Mouse (Mus musculus) kidney, embryonic 15.5 days (tissue): ENCODE measurements around the gene Rnf113a2. TPM values are rescaled to one million over a fixed set of nuclear protein-coding genes. Genes with fewer than 3 reads are reported as not detected.

Experiments used
- ATAC-seq: fragments of 200-750 bp; cut with Nextera tagmentation; replicated peaks from 2 replicates; pipeline ENCODE4 v1.8.0; 2017; ENCODE audit warnings: moderate TSS enrichment; ENCODE audit not compliant: low FRiP score
- H3K27ac ChIP-seq: fragments of 300-500 bp; sonication (generic); 2 replicates; pipeline ENCODE4 v1.5.1; 2015; ENCODE audit warnings: mild to moderate bottlenecking, inconsistent platforms
- H3K27me3 ChIP-seq: fragments of 300-500 bp; sonication (generic); 2 replicates; pipeline ENCODE4 v1.6.1; 2015; ENCODE audit warnings: inconsistent platforms
- H3K36me3 ChIP-seq: fragments of 300-500 bp; sonication (generic); 2 replicates; pipeline ENCODE4 v1.6.1; 2015; ENCODE audit warnings: inconsistent platforms
- H3K4me1 ChIP-seq: fragments of 300-500 bp; sonication (generic); 2 replicates; pipeline ENCODE4 v1.6.1; 2015; ENCODE audit warnings: inconsistent platforms
- H3K4me2 ChIP-seq: fragments of 300-500 bp; sonication (generic); 2 replicates; pipeline ENCODE4 v1.6.1; 2015; ENCODE audit warnings: moderate library complexity, mild to moderate bottlenecking, inconsistent platforms
- H3K4me3 ChIP-seq: fragments of 300-500 bp; sonication (generic); replicated peaks from 2 replicates; pipeline ENCODE4 v1.5.1; 2015; ENCODE audit warnings: mild to moderate bottlenecking, inconsistent platforms
- H3K9ac ChIP-seq: fragments of 300-500 bp; sonication (generic); 2 replicates; pipeline ENCODE4 v1.6.1; 2015; ENCODE audit warnings: mild to moderate bottlenecking, inconsistent platforms
- H3K9me3 ChIP-seq: fragments of 300-500 bp; sonication (generic); replicated peaks from 2 replicates; pipeline ENCODE4 v1.6.1; 2016; ENCODE audit warnings: inconsistent platforms
- WGBS: fragments of 180-500 bp; shearing (Covaris S2); methylation state at CpG from one replicate; pipeline ENCODE4 v1.1.7; 2015; ENCODE audit warnings: mixed read lengths; 5-methylcytosine and 5-hydroxymethylcytosine counted together
- polyA plus RNA-seq: library from polyadenylated mRNA; unstranded; fragments of >200 nt; fragmentation: Nextera tagmentation; extraction: Ambion mirVana; gene quantifications from 2 replicates; pipeline ENCODE4 v1.2.1, GENCODE M21; 2015

Rnf113a2 gene
- 23.8 and 24.8 TPM in 2 replicates for polyA plus RNA-seq

DNA sequence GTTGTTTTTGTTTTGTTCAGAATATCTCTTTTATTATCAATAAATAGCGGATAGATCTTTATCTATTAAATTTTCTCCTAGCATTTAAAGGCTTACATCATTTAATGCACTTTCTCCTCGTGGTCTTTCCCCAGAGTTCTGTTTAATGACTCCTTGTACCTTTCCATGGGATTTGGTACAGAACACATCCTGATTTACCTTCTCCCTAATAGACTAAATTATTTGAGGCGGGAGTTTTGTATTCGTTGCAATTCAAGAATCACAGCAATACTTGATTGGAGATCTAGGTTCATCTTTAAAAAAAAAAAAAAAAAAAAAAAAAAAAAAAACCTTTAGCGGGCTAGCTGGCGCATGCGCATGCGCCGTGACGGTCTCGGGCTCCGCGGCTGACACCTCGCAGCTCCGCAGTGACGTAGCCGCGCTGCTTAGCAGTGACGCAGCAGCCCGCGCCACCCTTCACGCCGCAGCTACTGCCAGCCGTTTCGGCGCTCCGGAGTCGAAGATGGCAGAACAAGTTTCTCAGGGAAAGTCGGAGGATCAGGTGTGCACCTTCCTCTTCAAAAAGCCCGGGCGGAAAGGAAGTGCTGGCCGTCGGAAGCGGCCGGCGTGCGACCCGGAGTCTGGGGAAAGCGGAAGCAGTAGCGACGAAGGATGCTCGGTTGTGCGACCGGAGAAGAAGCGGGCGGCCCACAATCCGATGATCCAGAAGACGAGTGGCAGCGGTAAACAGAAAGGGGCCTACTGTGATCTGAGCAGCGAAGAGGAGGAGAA lies at the start of gene Rnf113a2:
TSS of gene Rnf113a2 (plus strand) at position 363 of the 771 bp plus-strand sequence.
- 3% methylated on average over 50 of the region's 50 CpGs for WGBS
- H3K36me3 ChIP-seq = peaks cover 3% of the 10 kb centered on the region; the same call in 1 of the 2 replicates
- peak within 1 kb of the TSS; percentile 67 for H3K4me3 ChIP-seq
- H3K27ac ChIP-seq = peak within 1 kb of the TSS; percentile 39
- peak; percentile 85 for ATAC-seq
- peak within 1 kb of the TSS; percentile 88 for H3K4me2 ChIP-seq
- H3K9me3 ChIP-seq = no peaks in the 10 kb centered on the region; the same call in 1 of the 2 replicates
- H3K4me1 ChIP-seq = peaks cover 6% of the 10 kb centered on the region; the same call in 1 of the 2 replicates
- H3K9ac ChIP-seq = peak within 1 kb of the TSS; percentile 54
- no peaks in the 10 kb centered on the region for H3K27me3 ChIP-seq

DNA sequence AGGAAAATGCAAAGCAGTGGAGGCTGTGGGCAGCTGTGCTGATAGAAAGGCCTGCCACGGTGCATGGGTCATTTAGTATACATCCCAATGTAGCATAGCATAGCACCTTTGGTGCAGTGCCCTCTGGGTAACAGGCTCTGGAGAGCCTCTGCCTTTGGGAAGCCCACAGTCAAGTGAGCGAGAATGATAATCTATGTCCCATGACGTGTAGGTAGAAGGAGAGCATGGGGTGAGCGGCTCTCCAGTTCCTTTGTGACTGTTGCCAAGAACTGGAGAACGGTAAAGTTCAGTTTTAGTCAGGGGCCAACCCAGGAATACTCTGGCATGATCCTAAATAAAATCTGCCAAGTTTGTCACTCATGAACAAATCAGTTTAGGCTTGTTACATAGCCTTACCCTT lies 45.3 kb upstream of the Rnf113a2 start:
- no peak overlapping the region for H3K27ac ChIP-seq
- H3K4me2 ChIP-seq = no peak overlapping the region
- H3K36me3 ChIP-seq = peaks cover 88% of the 10 kb centered on the region
- no peak overlapping the region for H3K4me3 ChIP-seq
- H3K4me1 ChIP-seq = peaks cover 8% of the 10 kb centered on the region
- no peak for ATAC-seq
- H3K9me3 ChIP-seq = no peaks in the 10 kb centered on the region
- no peaks in the 10 kb centered on the region for H3K27me3 ChIP-seq
- 91% methylated on average over 5 of the region's 5 CpGs for WGBS
- H3K9ac ChIP-seq = no peak overlapping the region

DNA sequence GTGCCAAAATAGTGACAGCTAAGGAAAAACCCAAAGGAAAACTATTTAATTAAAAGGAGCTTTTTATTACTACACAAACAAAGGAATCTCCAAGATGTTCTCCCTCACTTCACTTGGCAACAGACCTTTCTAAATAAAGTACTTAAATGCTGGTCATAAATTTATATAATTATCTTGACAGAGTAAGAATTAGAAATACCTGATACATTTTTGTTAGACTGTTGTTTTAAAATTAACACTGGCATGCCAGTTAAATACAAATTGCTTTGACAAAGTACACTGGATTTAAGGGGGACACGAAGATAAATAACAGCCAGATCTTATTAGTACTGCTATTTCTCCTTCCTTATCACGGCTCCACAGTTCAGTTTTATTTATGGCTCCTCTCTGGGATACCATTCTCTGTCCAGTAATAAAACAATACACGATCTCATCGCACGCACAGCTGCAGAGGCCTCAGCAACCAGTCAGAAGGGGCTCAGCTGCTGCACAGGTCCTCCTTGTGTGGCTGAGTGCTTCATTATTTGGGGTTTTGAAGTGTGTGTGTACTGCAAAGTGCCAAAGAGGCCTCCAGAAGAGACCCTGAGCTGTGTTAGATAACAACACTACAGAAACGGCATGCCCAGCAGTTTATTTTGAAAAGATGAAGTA lies 43.0 kb upstream of the Rnf113a2 start:
- peaks cover 79% of the 10 kb centered on the region for H3K36me3 ChIP-seq
- H3K4me1 ChIP-seq = peaks cover 8% of the 10 kb centered on the region
- ATAC-seq = no peak
- H3K4me2 ChIP-seq = no peak overlapping the region
- 31% methylated on average over 6 of the region's 6 CpGs for WGBS
- no peak overlapping the region for H3K4me3 ChIP-seq
- no peaks in the 10 kb centered on the region for H3K27me3 ChIP-seq
- H3K9ac ChIP-seq = no peak overlapping the region
- H3K9me3 ChIP-seq = no peaks in the 10 kb centered on the region
- peak overlapping the region; percentile 45 for H3K27ac ChIP-seq

DNA sequence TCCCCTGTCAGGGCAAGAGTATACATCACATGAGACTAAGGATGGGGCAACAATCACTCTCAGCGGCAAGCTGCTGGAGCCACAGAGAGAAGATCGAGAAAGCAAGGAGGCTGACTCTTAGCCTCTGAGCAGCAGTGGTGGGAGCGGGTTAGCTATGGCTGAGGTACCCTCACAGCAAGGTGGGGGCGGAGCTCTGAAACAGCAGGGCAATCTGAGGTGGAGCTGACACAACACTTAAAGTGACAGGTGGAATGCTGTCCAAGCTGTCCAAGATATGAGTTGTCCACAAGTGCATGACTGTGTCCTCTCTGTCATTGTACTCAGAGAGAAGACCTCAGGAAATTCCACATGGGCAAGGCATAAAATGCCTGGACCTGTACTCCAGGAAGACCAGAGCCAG lies 34.6 kb upstream of the Rnf113a2 start:
- Histone ChIP-seq H3K4me2 (no peak overlapping the region), H3K4me3 (no peak overlapping the region), H3K4me1 (no peaks in the 10 kb centered on the region), H3K36me3 (peaks cover 12% of the 10 kb centered on the region), H3K9ac (no peak overlapping the region), H3K27ac (no peak overlapping the region), H3K9me3 (no peaks in the 10 kb centered on the region), H3K27me3 (no peaks in the 10 kb centered on the region)
- no peak for ATAC-seq
- WGBS = 83% methylated on average over 4 of the region's 4 CpGs

DNA sequence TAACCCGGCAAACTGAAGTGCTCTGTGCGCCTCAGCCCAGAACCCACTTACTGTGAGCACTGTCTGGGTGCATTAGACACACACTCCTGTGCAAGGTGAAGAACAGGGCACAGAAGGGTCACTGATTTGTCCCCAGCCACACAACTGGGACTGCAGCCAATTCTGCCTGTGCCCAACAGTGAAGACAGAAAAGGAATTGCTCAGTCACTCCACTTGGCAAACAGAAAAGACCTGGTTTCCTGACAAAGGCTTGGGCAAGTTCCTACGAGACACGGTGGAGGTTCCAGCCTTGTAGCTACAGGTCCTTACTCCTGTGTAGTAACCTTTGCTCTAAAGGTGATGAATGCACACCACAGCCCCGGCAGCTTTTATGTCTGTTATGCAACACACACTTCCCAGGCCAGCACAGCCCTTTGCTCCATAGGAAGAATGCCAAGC lies 32.3 kb upstream of the Rnf113a2 start:
- no peaks in the 10 kb centered on the region for H3K27me3 ChIP-seq
- no peaks in the 10 kb centered on the region for H3K9me3 ChIP-seq
- H3K9ac ChIP-seq = no peak overlapping the region
- no peaks in the 10 kb centered on the region for H3K4me1 ChIP-seq
- no peak overlapping the region for H3K27ac ChIP-seq
- no peak for ATAC-seq
- H3K36me3 ChIP-seq = peaks cover 7% of the 10 kb centered on the region; the same call in 1 of the 2 replicates
- no peak overlapping the region for H3K4me2 ChIP-seq
- WGBS = 82% methylated on average over 5 of the region's 5 CpGs
- no peak overlapping the region for H3K4me3 ChIP-seq

DNA sequence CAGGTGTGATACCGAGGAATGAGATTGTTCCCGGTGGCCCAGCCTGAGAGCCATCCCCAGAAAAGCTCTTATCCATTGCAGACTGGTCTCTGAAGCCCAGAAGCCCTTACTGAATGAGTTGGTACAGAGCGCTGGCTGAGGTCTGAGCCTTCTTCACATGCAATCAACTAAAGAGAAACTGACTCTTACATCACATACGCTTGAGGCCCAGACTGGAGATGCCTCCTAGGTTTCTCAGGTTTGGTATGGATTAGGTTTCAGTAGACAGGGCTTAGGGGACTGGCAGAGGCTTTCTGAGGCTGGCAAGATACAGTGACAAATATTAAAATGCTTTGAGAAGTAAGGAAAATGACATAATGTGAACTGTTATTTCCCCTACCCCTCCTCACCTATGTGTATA lies 31.6 kb upstream of the Rnf113a2 start:
- Histone ChIP-seq H3K36me3 (0 out of 2 replicates have a peak, but pooled peaks cover 7% of the 10 kb centered on the region), H3K9me3 (no peaks in the 10 kb centered on the region), H3K9ac (no peak overlapping the region), H3K27ac (no peak overlapping the region), H3K4me3 (no peak overlapping the region), H3K4me1 (no peaks in the 10 kb centered on the region), H3K4me2 (no peak overlapping the region), H3K27me3 (no peaks in the 10 kb centered on the region)
- WGBS = 93% methylated on average over 4 of the region's 4 CpGs
- ATAC-seq = no peak

DNA sequence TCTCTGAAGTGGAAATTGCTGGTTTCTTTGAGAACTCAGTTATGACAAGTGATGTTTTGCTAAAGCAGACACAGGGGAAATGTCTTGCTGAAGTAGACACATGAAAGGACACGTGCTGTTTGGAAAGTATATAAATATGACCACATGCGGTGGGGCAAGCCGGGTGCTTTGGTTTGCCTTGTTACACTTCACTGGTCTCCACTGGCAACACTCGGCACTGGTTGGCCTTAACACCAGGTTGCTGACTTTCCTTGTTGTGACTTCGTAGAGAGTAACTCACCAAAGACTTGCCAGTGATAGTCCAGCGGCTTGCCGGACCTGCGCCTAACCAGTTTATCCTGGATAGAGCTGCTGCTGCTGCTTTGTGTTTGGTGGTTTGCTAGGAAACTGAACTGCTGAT lies 28.9 kb upstream of the Rnf113a2 start:
- Histone ChIP-seq H3K9ac (no peak overlapping the region), H3K4me3 (no peak overlapping the region), H3K9me3 (no peaks in the 10 kb centered on the region), H3K36me3 (0 out of 2 replicates have a peak, but pooled peaks cover 7% of the 10 kb centered on the region), H3K4me1 (no peaks in the 10 kb centered on the region), H3K27ac (no peak overlapping the region), H3K27me3 (no peaks in the 10 kb centered on the region), H3K4me2 (no peak overlapping the region)
- 86% methylated on average over 8 of the region's 8 CpGs for whole genome bisulfite sequencing
- no peak for ATAC-seq

DNA sequence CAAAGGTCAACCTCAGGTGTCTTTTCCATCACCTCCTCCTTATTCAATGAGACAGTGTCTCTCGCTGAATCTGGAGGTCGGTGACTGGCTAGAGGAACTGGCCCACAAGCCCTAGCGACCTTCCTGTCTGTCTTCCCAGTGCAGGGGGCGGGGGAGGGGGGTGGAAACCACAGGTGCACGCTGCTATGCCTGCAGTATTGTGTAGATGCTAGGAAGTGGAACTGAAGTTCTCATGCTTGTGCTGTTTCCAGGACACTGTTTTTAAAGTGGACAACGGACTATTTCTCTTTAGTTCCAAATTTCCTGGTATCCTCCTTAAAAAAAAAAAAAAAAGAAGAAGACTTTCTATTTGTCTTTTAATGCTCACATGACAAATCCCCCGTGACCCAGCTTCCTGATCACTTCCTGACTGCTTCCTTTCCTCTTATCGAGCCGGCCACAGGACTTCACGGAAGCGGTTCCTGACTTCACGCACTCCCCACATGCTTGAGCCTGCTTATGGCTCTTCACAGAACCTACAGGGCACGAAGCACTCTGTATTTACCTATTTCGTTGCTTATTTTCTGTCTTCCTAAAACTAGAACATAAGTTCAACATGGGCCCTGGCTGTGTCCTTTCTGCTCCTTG lies 28.1 kb upstream of the Rnf113a2 start:
- no peak overlapping the region for H3K4me3 ChIP-seq
- WGBS = 68% methylated on average over 14 of the region's 14 CpGs
- H3K36me3 ChIP-seq = 0 out of 2 replicates have a peak, but pooled peaks cover 7% of the 10 kb centered on the region
- peak overlapping the region; percentile 11; the same call in 1 of the 2 replicates for H3K4me2 ChIP-seq
- H3K27me3 ChIP-seq = no peaks in the 10 kb centered on the region
- no peaks in the 10 kb centered on the region for H3K4me1 ChIP-seq
- H3K9ac ChIP-seq = no peak overlapping the region
- H3K9me3 ChIP-seq = no peaks in the 10 kb centered on the region
- no peak for ATAC-seq
- no peak overlapping the region for H3K27ac ChIP-seq

DNA sequence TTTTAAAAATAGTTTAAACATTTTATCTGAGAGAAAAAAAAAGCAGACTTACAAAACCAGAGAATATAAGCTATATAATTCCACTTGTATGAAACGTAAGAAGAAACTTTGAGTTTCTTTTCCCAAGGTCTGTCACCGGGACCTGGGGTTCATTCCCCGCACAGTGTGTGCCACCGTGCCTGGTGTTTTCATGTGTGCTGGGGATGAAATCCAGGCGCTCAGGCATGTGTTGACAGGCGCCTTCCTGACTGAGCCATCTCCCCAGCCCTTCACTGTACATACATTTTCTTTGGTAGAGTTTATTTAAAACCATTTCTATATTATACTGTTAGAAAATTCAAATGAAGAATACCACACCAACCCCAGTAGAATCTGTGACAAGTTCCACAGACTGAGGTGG lies 26.7 kb upstream of the Rnf113a2 start:
- Histone ChIP-seq H3K27ac (no peak overlapping the region), H3K27me3 (no peaks in the 10 kb centered on the region), H3K4me2 (no peak overlapping the region), H3K4me3 (no peak overlapping the region), H3K4me1 (no peaks in the 10 kb centered on the region), H3K9ac (no peak overlapping the region), H3K36me3 (0 out of 2 replicates have a peak, but pooled peaks cover 7% of the 10 kb centered on the region), H3K9me3 (no peaks in the 10 kb centered on the region)
- no peak for ATAC-seq
- WGBS = 87% methylated on average over 6 of the region's 6 CpGs

DNA sequence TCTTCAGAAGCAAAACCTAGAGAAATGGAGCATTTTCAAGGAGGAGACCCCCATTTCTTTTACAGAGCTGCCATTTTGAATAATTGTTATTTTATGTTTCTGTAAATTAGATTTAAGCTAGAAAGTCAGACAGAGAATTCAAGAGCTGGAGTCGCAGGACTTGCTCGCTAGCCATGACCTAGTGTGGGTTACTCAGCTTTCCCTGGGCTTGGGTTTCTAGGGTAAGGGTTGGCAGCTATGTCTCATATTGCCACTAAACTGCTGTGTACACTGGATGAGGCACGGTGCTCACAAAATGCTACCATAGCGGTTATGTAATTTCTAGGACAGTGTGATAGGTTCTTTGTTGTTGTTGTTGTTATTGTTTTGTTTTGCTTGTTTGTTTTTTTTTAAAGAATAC lies 24.3 kb upstream of the Rnf113a2 start:
- no peak overlapping the region for H3K9ac ChIP-seq
- 0 out of 2 replicates have a peak, but pooled peaks cover 7% of the 10 kb centered on the region for H3K36me3 ChIP-seq
- H3K27ac ChIP-seq = no peak overlapping the region
- no peaks in the 10 kb centered on the region for H3K4me1 ChIP-seq
- ATAC-seq = no peak
- H3K9me3 ChIP-seq = no peaks in the 10 kb centered on the region
- 94% methylated on average over 4 of the region's 4 CpGs for WGBS
- no peak overlapping the region for H3K4me3 ChIP-seq
- no peak overlapping the region for H3K4me2 ChIP-seq
- H3K27me3 ChIP-seq = no peaks in the 10 kb centered on the region

DNA sequence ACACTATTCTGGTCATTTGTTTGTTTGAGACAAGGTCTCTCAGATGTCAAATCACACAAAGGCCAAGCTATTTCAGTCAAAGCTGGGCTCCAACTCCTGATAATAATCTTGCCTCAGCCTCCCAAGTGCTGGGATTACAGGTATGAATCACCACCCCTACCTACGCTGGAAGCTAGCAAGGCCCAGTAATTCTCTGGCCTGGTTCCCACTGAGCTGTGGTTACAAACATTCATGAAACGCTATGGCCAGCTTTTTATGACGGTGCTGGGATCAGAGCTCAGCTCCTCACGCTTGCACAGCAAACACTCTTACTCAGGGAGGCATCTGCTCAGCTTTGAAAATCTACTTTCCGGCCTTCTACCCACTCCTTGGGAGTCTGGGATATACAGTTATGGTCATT lies 23.1 kb upstream of the Rnf113a2 start:
- H3K27ac ChIP-seq = no peak overlapping the region
- no peak overlapping the region for H3K4me3 ChIP-seq
- no peak overlapping the region for H3K4me2 ChIP-seq
- WGBS = 86% methylated on average over 5 of the region's 5 CpGs
- ATAC-seq = no peak
- H3K36me3 ChIP-seq = 0 out of 2 replicates have a peak, but pooled peaks cover 3% of the 10 kb centered on the region
- H3K9me3 ChIP-seq = no peaks in the 10 kb centered on the region
- no peak overlapping the region for H3K9ac ChIP-seq
- H3K27me3 ChIP-seq = no peaks in the 10 kb centered on the region
- H3K4me1 ChIP-seq = no peaks in the 10 kb centered on the region
